Mouse (Mus musculus): Measurements from ENCODE around the gene Aar2. TPM values are rescaled to one million over a fixed set of nuclear protein-coding genes. Genes with fewer than 3 reads are reported as not detected.

The Aar2 gene
- total RNA-seq, 2 experiments from 2014 or later: 33.8 to 35.9 TPM

DNA sequence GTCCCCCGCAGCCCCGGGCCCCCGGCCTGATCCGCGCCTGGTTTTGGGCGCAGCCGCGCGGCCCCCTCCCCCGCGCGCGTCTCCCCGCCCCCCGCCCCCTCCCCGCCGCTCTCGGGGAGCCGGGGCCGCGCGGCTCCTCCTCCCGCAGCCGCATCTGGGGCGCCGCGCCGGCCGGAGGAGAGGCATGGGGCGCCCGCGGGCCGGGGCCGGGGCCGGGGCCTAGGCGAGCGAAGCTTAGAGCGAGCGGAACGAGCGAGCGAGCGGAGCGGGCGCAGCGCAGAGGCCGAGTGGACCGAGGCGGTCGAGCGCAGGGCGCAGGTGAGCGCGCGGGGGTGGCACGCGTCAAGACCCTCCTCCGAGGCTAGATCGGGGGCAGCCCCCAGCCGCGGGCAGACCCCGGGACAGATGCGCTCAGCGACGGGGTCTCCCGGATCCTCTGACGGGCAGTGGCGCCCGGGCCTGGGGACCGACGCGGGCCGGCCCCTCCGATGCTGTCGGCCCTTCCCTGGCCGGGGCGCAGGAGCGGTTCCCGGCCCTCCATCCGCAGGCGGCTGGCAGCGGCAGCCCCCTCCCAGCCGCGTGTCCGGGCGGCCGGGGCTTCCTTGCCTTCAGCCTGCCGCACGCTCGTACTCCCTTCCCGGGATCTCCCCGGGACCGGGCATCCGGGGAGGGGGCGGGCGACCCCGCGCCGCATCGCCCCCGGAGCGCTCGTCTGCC is 66.3 kb downstream of the Aar2 start, which contains the start of gene Dlgap4:
Gene Dlgap4, plus strand, starts transcription at position 165 of the 717 bp plus-strand sequence.
- DNase-seq (ENCODE audit: extremely low spot score in 1 of 2, low spot score in 2 of 2): peak in 1 of 2 experiments; percentile 63
- intact Hi-C loops (cut with DNase I): loop anchor here (5.0 kb wide), 1 partner anchor 66 kb away; the partner anchor contains the start of gene Aar2

DNA sequence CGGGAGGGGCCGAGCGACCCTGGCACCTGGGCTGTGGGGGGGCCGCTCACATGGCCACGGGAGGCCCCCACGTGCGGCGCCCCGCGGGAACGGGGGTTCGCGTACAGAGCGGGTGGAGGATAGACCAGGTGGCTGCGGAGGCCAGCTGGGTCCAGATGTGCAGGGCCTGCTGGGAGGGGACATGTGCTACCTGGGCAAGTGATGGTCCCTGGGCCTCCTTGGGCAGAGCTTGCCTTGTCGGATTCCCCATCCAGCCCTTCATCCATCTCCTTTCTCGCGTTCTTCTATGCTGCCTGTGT is 66.8 kb downstream of the Aar2 start:
- intact Hi-C loops (cut with DNase I): loop anchor here (5.0 kb wide), 1 partner anchor 67 kb away; the partner anchor contains the start of gene Aar2
- DNase-seq (ENCODE audit: extremely low spot score in 1 of 2, low spot score in 2 of 2): peak in 1 of 2 experiments; percentile 65

DNA sequence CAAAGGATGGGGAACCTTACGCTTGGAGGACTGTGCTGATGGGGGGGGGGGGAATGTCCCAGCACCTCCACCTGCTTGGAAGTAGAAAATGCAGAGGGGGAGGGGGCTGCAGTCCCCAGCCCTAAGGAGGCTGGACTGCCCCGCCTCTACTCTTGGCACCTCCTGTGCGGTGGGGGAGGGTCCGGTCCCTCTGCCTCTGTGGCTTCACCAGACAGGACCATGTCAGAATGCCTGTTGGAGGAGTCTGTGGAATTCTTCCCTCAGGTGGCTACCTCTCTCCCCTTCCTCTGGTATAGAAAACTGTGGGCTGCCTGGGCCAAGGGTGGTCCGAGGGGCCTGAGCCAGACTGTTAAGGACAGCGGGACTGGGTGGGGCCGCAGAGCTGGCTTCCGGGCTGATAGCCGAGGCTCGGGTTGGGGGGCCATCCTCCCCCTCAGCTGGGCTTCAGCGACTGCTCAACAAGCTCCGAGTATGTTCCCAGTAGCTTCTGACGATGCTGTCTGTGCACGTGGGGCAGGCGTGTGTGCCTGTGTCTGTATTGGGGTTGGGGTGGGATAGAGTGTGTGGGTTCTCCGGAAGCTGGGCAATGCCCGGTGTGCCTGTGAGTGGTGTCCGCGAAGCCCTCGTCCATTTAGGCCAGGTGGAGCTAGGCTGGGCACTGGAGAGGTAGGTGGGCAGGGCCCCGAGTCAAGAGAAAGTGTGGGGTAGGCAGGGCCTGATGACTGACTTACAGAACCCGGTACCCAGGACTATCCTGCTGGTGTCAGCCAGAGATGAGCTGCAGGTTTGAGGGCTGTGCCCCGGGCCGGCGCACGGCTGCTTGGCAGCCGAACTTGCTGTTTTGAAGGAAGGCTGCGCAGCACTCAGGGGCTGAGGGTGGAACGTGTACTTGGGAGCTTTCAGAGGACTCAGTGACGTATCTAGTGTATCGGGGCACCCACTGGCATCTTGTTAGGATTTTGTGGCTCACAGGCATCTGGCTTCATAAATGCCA is 67.6 kb downstream of the Aar2 start:
- DNase-seq (ENCODE audit: extremely low spot score in 1 of 2, low spot score in 2 of 2): peak in 1 of 2 experiments; percentile 70

DNA sequence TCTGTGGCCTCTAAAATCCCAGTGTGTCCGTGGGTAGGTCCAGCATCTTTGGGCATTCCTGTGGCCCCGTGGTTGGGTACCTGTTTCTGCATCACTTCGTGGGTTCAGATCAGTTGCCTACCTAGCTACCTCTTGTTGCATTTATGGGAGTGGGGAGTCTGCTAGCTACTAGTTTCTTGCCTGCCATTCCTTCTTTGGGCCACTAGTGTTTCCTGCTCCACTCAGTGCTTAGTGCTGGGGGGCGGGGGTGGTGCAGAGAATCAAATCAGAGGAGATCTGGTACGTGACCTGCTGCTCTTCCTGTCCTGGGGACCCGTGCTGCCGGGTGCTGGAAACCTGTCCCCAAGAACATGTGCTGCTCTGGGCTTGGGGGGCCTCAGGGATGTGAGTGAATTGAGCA is 69.1 kb downstream of the Aar2 start:
- no peak for DNase-seq (ENCODE audit: extremely low spot score in 1 of 2, low spot score in 2 of 2)
- intact Hi-C loops (cut with DNase I): loop anchor here (5.0 kb wide), 2 partner anchors 46 to 86 kb away; no protein-coding TSS in a partner anchor

More for the DNA sequence above, 67.6 kb downstream of the Aar2 start:
- intact Hi-C loops (cut with DNase I): loop anchor here (5.0 kb wide), 3 partner anchors 47 to 87 kb away; partner anchors contain the start of gene Aar2

DNA sequence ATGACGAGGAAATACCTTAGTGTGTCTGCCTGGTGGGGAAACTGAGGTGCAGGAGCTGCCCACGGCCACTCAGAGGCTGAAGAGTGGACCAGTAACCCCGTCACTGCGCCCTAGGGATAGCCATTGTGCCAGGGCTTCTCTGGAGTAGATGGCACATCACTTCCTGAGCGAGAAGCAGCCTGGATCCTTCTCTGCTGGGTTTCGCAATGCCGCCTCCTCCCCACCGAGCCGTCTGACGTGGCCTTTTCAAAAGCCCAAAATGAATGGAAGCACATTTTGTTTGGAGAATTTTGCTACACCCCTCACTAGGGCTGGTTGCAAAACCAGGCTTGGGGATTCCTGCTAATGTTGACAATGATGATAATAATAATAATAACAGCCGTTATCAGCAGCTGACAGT is 70.2 kb downstream of the Aar2 start:
- intact Hi-C loops (cut with DNase I): loop anchor here (5.0 kb wide), 2 partner anchors 45 to 85 kb away; no protein-coding TSS in a partner anchor
- DNase-seq (ENCODE audit: extremely low spot score in 1 of 2, low spot score in 2 of 2): peak in 1 of 2 experiments; percentile 36

Other genes starting within 250 kb of the Aar2 start
- 1 to 10 TPM; 4.7 to 6.7 TPM for gene Cnbd2, start 235.3 kb upstream of the Aar2 start, total RNA-seq (2021)
- gene Scand1, start 234.9 kb upstream of the Aar2 start, total RNA-seq (2021): 100 to 1,000 TPM; 105 to 117 TPM
- gene Epb41l1, start 126.7 kb upstream of the Aar2 start, total RNA-seq (2021): 100 to 1,000 TPM; 269 to 284 TPM
- gene Dlgap4, start 66.1 kb downstream of the Aar2 start, total RNA-seq (2021): 100 to 1,000 TPM; 240 to 258 TPM
- 10 to 100 TPM; 17.5 to 20.6 TPM for gene Myl9, start 227.8 kb downstream of the Aar2 start, total RNA-seq (2021)